Mouse (Mus musculus) left cerebral cortex, adult 18-20 months (tissue): ENCODE measurements around the gene Cdkl3. TPM values are rescaled to one million over a fixed set of nuclear protein-coding genes. Genes with fewer than 3 reads are reported as not detected.

ENCODE experiments used
- DNase-seq, 2 experiments: peaks; one replicate each; pipeline ENCODE4 v3.0.0; 2021 to 2022; ENCODE audit warnings: low spot score in 2 of 2, mixed read lengths in 1 of 2
- long read RNA-seq, 2 experiments: library from polyadenylated mRNA; stranded (forward); transcript quantifications; one replicate each; pipeline ENCODE4 v2.0.0; 2021
- total RNA-seq, 2 experiments: library from RNA; stranded (reverse); gene quantifications; 2 replicates each; pipeline ENCODE4 v1.2.3; 2021

Gene Cdkl3
- total RNA-seq, result 10 to 100 TPM; 16.8 to 18.0 TPM
- long read RNA-seq, experiment 1, partial matches to known transcripts, result 0 of 9 reads
- long read RNA-seq, experiment 1, other reads (novel, unspliced or antisense), result 8 of 9 reads
- long read RNA-seq, experiment 2, partial matches to known transcripts, result 0 of 4 reads
- long read RNA-seq, experiment 2, other reads (novel, unspliced or antisense), result 2 of 4 reads

- DNase-seq, result peak; percentile 86 to 89
Measured at GRCm38 (mm10) chr11:52003772-52004528, at the start of gene Cdkl3. TSS of gene Cdkl3 (plus strand) at chr11:52004221.

GRCm38 (mm10) chr11:51956112-51956511, 47.9 kb upstream of the Cdkl3 start:
- DNase-seq, result no peak

- DNase-seq, result no peak
Measured at GRCm38 (mm10) chr11:51957760-51958159, 46.3 kb upstream of the Cdkl3 start.

- no peak for DNase-seq
Measured at GRCm38 (mm10) chr11:51959511-51959910, 44.5 kb upstream of the Cdkl3 start.

- DNase-seq, result no peak
Measured at GRCm38 (mm10) chr11:51960061-51960460, 44.0 kb upstream of the Cdkl3 start.

GRCm38 (mm10) chr11:51960967-51961471, 43.0 kb upstream of the Cdkl3 start:
- peak in 1 of 2 experiments; percentile 13 for DNase-seq

- no peak for DNase-seq
Measured at GRCm38 (mm10) chr11:51961761-51962160, 42.3 kb upstream of the Cdkl3 start.

GRCm38 (mm10) chr11:51962277-51962676, 41.7 kb upstream of the Cdkl3 start:
- no peak for DNase-seq

- DNase-seq, result no peak
Measured at GRCm38 (mm10) chr11:51966651-51967050, 37.4 kb upstream of the Cdkl3 start.

GRCm38 (mm10) chr11:51967443-51968401, 36.3 kb upstream of the Cdkl3 start, which contains the start of gene Cdkn2aipnl:
TSS of gene Cdkn2aipnl (plus strand) at chr11:51967661.
- DNase-seq, result peak; percentile 99

- DNase-seq, result no peak
Measured at GRCm38 (mm10) chr11:51968896-51969295, 35.1 kb upstream of the Cdkl3 start.

GRCm38 (mm10) chr11:51969511-51969910, 34.5 kb upstream of the Cdkl3 start:
- DNase-seq, result no peak

GRCm38 (mm10) chr11:51971644-51972043, 32.4 kb upstream of the Cdkl3 start:
- DNase-seq, result no peak

GRCm38 (mm10) chr11:51999611-52000289, 4.3 kb upstream of the Cdkl3 start:
- DNase-seq, result peak; percentile 19 to 20

- peak; percentile 95 for DNase-seq
Measured at GRCm38 (mm10) chr11:52000290-52000962, 3.6 kb upstream of the Cdkl3 start, which contains the start of gene Ube2b. TSS of gene Ube2b (minus strand) at chr11:52000762.

- no peak for DNase-seq
Measured at GRCm38 (mm10) chr11:52001341-52001740, 2.7 kb upstream of the Cdkl3 start.

- no peak for DNase-seq
Measured at GRCm38 (mm10) chr11:52001861-52002260, 2.2 kb upstream of the Cdkl3 start.

- no peak for DNase-seq
Measured at GRCm38 (mm10) chr11:52002842-52003504, 1.0 kb upstream of the Cdkl3 start.

- DNase-seq, result no peak
Measured at GRCm38 (mm10) chr11:52003505-52003771, 583 bp upstream of the Cdkl3 start.

GRCm38 (mm10) chr11:52005586-52005985, 1.6 kb downstream of the Cdkl3 start:
- DNase-seq, result no peak
